Mouse (Mus musculus) liver, embryonic 16.5 days (tissue): ENCODE data around the gene Scd2. TPM values are rescaled to one million over a fixed set of nuclear protein-coding genes. Genes with fewer than 3 reads are reported as not detected.

Experiments
- ATAC-seq: fragments of 200-750 bp; cut with Nextera tagmentation; 2 replicates; pipeline ENCODE4 v1.8.0; 2017; ENCODE audit warnings: low read depth, mild to moderate bottlenecking, moderate number of reproducible peaks, moderate library complexity
- H3K27ac ChIP-seq: fragments of 300-500 bp; sonication (generic); 2 replicates; pipeline ENCODE4 v1.5.1; 2014; ENCODE audit warnings: mild to moderate bottlenecking, low read length
- H3K27me3 ChIP-seq: fragments of 300-500 bp; sonication (generic); 2 replicates; pipeline ENCODE4 v1.6.1; 2014; ENCODE audit warnings: low read depth, low read length, mixed read lengths; ENCODE audit not compliant: control insufficient read depth, insufficient read depth
- H3K36me3 ChIP-seq: fragments of 300-500 bp; sonication (generic); 2 replicates; pipeline ENCODE4 v1.6.1; 2014; ENCODE audit warnings: mild to moderate bottlenecking; ENCODE audit not compliant: control insufficient read depth, insufficient read depth
- H3K4me1 ChIP-seq: fragments of 300-500 bp; sonication (generic); 2 replicates; pipeline ENCODE4 v1.6.1; 2014; ENCODE audit warnings: low read depth, low read length, mixed read lengths; ENCODE audit not compliant: control insufficient read depth
- H3K4me2 ChIP-seq: fragments of 300-500 bp; sonication (generic); 2 replicates; pipeline ENCODE4 v1.6.1; 2014; ENCODE audit warnings: low read depth, low read length, mixed read lengths
- H3K4me3 ChIP-seq: fragments of 300-500 bp; sonication (generic); 2 replicates; pipeline ENCODE4 v1.5.1; 2014; ENCODE audit warnings: low read depth, mild to moderate bottlenecking, low read length
- H3K9ac ChIP-seq: fragments of 300-500 bp; sonication (generic); 2 replicates; pipeline ENCODE4 v1.6.1; 2014; ENCODE audit warnings: low read depth, low read length
- H3K9me3 ChIP-seq: fragments of 300-500 bp; sonication (generic); replicated peaks from 2 replicates; pipeline ENCODE4 v1.6.1; 2016; ENCODE audit warnings: low read length; ENCODE audit not compliant: control insufficient read depth
- whole genome bisulfite sequencing: fragments of 180-500 bp; shearing (Covaris S2); extraction: QIAGEN DNeasy Blood & Tissue Kit; methylation state at CpG from one replicate; pipeline ENCODE4 v1.1.7; 2014; ENCODE audit not compliant: insufficient replicate concordance; 5-methylcytosine and 5-hydroxymethylcytosine counted together
- polyA plus RNA-seq: library from polyadenylated mRNA; unstranded; fragments of >200 nt; fragmentation: Nextera tagmentation; extraction: Ambion mirVana; gene quantifications from 2 replicates; pipeline ENCODE4 v1.2.1, GENCODE M21; 2015

Scd2 gene
- polyA plus RNA-seq, 1 experiment from 2014 or later, result 147 TPM

- Histone ChIP-seq H3K4me1 (peaks cover 38% of the 10 kb centered on the region), H3K4me2 (peak overlapping the region; percentile 72), H3K9me3 (no peaks in the 10 kb centered on the region), H3K27ac (peak overlapping the region; percentile 95), H3K27me3 (no peaks in the 10 kb centered on the region), H3K9ac (peak overlapping the region; percentile 75), H3K36me3 (no peaks in the 10 kb centered on the region), H3K4me3 (peak overlapping the region; percentile 67)
- WGBS, result 12% methylated on average over 6 of the region's 6 CpGs
- ATAC-seq, result 0 out of 2 replicates have a peak, but pooled peaks have one; percentile 12
These were observed 27.0 kb upstream of the Scd2 start for GRCm38 (mm10) chr19:44266458-44266823.

- H3K9ac ChIP-seq, result peak overlapping the region; percentile 75
- peaks cover 38% of the 10 kb centered on the region for H3K4me1 ChIP-seq
- H3K9me3 ChIP-seq, result no peaks in the 10 kb centered on the region
- under 1% methylated on average over 43 of the region's 43 CpGs for WGBS
- H3K4me3 ChIP-seq, result peak overlapping the region; percentile 67
- H3K27me3 ChIP-seq, result no peaks in the 10 kb centered on the region
- H3K27ac ChIP-seq, result peak overlapping the region; percentile 95
- peak overlapping the region; percentile 72 for H3K4me2 ChIP-seq
- no peaks in the 10 kb centered on the region for H3K36me3 ChIP-seq
- peak; percentile 98 for ATAC-seq
These were observed 26.5 kb upstream of the Scd2 start for GRCm38 (mm10) chr19:44266824-44267498.

GRCm38 (mm10) chr19:44267499-44268002 lies 25.9 kb upstream of the Scd2 start:
- 20% methylated on average over 18 of the region's 18 CpGs for WGBS

GRCm38 (mm10) chr19:44273711-44274110 lies 19.8 kb upstream of the Scd2 start:
- ATAC-seq, result no peak
- H3K27me3 ChIP-seq, result no peaks in the 10 kb centered on the region
- no peak overlapping the region for H3K27ac ChIP-seq
- H3K9me3 ChIP-seq, result no peaks in the 10 kb centered on the region
- WGBS, result 66% methylated on average over 4 of the region's 4 CpGs
- no peaks in the 10 kb centered on the region; the same call in 1 of the 2 replicates for H3K4me1 ChIP-seq
- H3K4me3 ChIP-seq, result no peak overlapping the region
- no peak overlapping the region for H3K4me2 ChIP-seq
- no peaks in the 10 kb centered on the region for H3K36me3 ChIP-seq
- no peak overlapping the region for H3K9ac ChIP-seq

More at GRCm38 (mm10) chr19:44267499-44268002, 25.9 kb upstream of the Scd2 start:
- peak overlapping the region; percentile 67 for H3K4me3 ChIP-seq
- peak overlapping the region; percentile 95 for H3K27ac ChIP-seq
- peak overlapping the region; percentile 72 for H3K4me2 ChIP-seq
- peak overlapping the region; percentile 75 for H3K9ac ChIP-seq
- H3K36me3 ChIP-seq, result no peaks in the 10 kb centered on the region
- peaks cover 38% of the 10 kb centered on the region for H3K4me1 ChIP-seq
- no peak for ATAC-seq
- no peaks in the 10 kb centered on the region for H3K9me3 ChIP-seq
- no peaks in the 10 kb centered on the region for H3K27me3 ChIP-seq

- ATAC-seq, result no peak
- no peaks in the 10 kb centered on the region for H3K9me3 ChIP-seq
- 82% methylated on average over 4 of the region's 4 CpGs for WGBS
- no peaks in the 10 kb centered on the region for H3K4me1 ChIP-seq
- H3K27ac ChIP-seq, result no peak overlapping the region
- no peaks in the 10 kb centered on the region for H3K27me3 ChIP-seq
- no peaks in the 10 kb centered on the region for H3K36me3 ChIP-seq
- H3K9ac ChIP-seq, result no peak overlapping the region
- no peak overlapping the region for H3K4me3 ChIP-seq
- H3K4me2 ChIP-seq, result no peak overlapping the region
These were observed 19.0 kb upstream of the Scd2 start for GRCm38 (mm10) chr19:44274452-44274851.

GRCm38 (mm10) chr19:44275418-44275817 lies 18.1 kb upstream of the Scd2 start:
- Histone ChIP-seq H3K9me3 (no peaks in the 10 kb centered on the region), H3K27me3 (no peaks in the 10 kb centered on the region), H3K4me1 (no peaks in the 10 kb centered on the region), H3K36me3 (no peaks in the 10 kb centered on the region), H3K9ac (no peak overlapping the region; the same call in 1 of the 2 replicates), H3K4me2 (no peak overlapping the region), H3K4me3 (no peak overlapping the region), H3K27ac (no peak overlapping the region)
- ATAC-seq, result no peak
- WGBS, result 82% methylated on average over 1 of the region's 1 CpGs

GRCm38 (mm10) chr19:44276861-44277260 lies 16.6 kb upstream of the Scd2 start:
- no peak for ATAC-seq
- WGBS, result 68% methylated on average over 5 of the region's 5 CpGs

GRCm38 (mm10) chr19:44277931-44278330 lies 15.5 kb upstream of the Scd2 start:
- Histone ChIP-seq H3K36me3 (no peaks in the 10 kb centered on the region), H3K27me3 (no peaks in the 10 kb centered on the region), H3K9me3 (no peaks in the 10 kb centered on the region), H3K4me3 (no peak overlapping the region), H3K27ac (no peak overlapping the region), H3K4me1 (peaks cover 18% of the 10 kb centered on the region), H3K4me2 (no peak overlapping the region), H3K9ac (no peak overlapping the region)
- no peak for ATAC-seq
- WGBS, result 70% methylated on average over 8 of the region's 8 CpGs

More at GRCm38 (mm10) chr19:44276861-44277260, 16.6 kb upstream of the Scd2 start:
- Histone ChIP-seq H3K27ac (no peak overlapping the region), H3K9ac (no peak overlapping the region), H3K4me3 (no peak overlapping the region), H3K4me2 (no peak overlapping the region), H3K4me1 (peaks cover 9% of the 10 kb centered on the region), H3K36me3 (no peaks in the 10 kb centered on the region), H3K27me3 (no peaks in the 10 kb centered on the region), H3K9me3 (no peaks in the 10 kb centered on the region)

GRCm38 (mm10) chr19:44280755-44281154 lies 12.7 kb upstream of the Scd2 start:
- peak overlapping the region; percentile 4; the same call in 1 of the 2 replicates for H3K27ac ChIP-seq
- no peak overlapping the region for H3K4me3 ChIP-seq
- H3K9ac ChIP-seq, result 0 out of 2 replicates have a peak overlapping the region, but pooled peaks have one; percentile 6
- WGBS, result 17% methylated on average over 6 of the region's 6 CpGs
- H3K4me1 ChIP-seq, result peaks cover 46% of the 10 kb centered on the region
- H3K4me2 ChIP-seq, result no peak overlapping the region
- no peaks in the 10 kb centered on the region for H3K36me3 ChIP-seq
- H3K9me3 ChIP-seq, result no peaks in the 10 kb centered on the region
- H3K27me3 ChIP-seq, result no peaks in the 10 kb centered on the region
- ATAC-seq, result no peak
